Mouse (Mus musculus) thymus, adult 2 months (tissue): ENCODE measurements around the gene Bbs9. TPM values are rescaled to one million over a fixed set of nuclear protein-coding genes. Genes with fewer than 3 reads are reported as not detected.

ENCODE experiments used
- DNase-seq: peaks from one replicate; pipeline ENCODE4 v3.0.0; 2021
- H3K27ac ChIP-seq: fragments of 200-500 bp; 2 replicates; pipeline ENCODE4 v1.5.1; 2012; ENCODE audit warnings: low read length, control low read depth; ENCODE audit not compliant: control insufficient read depth, insufficient read depth
- H3K27me3 ChIP-seq: fragments of 200-500 bp; 2 replicates; pipeline ENCODE4 v1.6.1; 2012; ENCODE audit warnings: mild to moderate bottlenecking, low read length, moderate library complexity, mixed read lengths; ENCODE audit not compliant: control insufficient read depth, insufficient read depth
- H3K36me3 ChIP-seq: fragments of 200-500 bp; 2 replicates; pipeline ENCODE4 v1.6.1; 2012; ENCODE audit warnings: mild to moderate bottlenecking, low read length, moderate library complexity; ENCODE audit not compliant: control insufficient read depth, insufficient read depth
- H3K4me1 ChIP-seq: fragments of 200-500 bp; replicated peaks from 2 replicates; pipeline ENCODE4 v1.6.1; 2012; ENCODE audit warnings: low read length; ENCODE audit not compliant: control insufficient read depth, insufficient read depth
- H3K4me3 ChIP-seq: fragments of 200-500 bp; 2 replicates; pipeline ENCODE4 v1.5.1; 2012; ENCODE audit warnings: mild to moderate bottlenecking, low read length, control low read depth, moderate library complexity; ENCODE audit not compliant: control insufficient read depth, insufficient read depth
- CTCF ChIP-seq: fragments of 200-500 bp; IDR thresholded peaks from 2 replicates; pipeline ENCODE4 v1.5.1; 2012; ENCODE audit warnings: mild to moderate bottlenecking, control low read depth, low read length, moderate library complexity, borderline replicate concordance; ENCODE audit not compliant: control insufficient read depth, poor library complexity, insufficient read depth; ENCODE audit errors: extremely low read depth
- POLR2A ChIP-seq: fragments of 200-500 bp; IDR thresholded peaks from 2 replicates; pipeline ENCODE4 v1.6.1; 2012; ENCODE audit warnings: mild to moderate bottlenecking, low read length, control low read depth, moderate library complexity; ENCODE audit not compliant: control insufficient read depth, poor library complexity, insufficient read depth; ENCODE audit errors: extremely low read depth
- WGBS: fragments of 180-500 bp; shearing (Covaris S2); methylation state at CpG from one replicate; pipeline ENCODE4 v1.1.7; 2018; 5-methylcytosine and 5-hydroxymethylcytosine counted together
- polyA plus RNA-seq: library from polyadenylated mRNA; depleted of rRNA; stranded (reverse); fragments of >200 nt; gene quantifications from 2 replicates; pipeline ENCODE4 v1.2.3, GENCODE M21; 2012

The Bbs9 gene
- polyA plus RNA-seq, 1 experiment, result 21.4 TPM

GRCm38 (mm10) chr9:22505574-22505973, 30.1 kb downstream of the Bbs9 start:
- peaks cover 7% of the 10 kb centered on the region for H3K4me1 ChIP-seq
- no peaks in the 10 kb centered on the region for H3K27me3 ChIP-seq
- TF ChIP-seq CTCF (no peak), POLR2A (no peak)
- H3K36me3 ChIP-seq, result no peaks in the 10 kb centered on the region
- DNase-seq, result no peak
- 96% methylated on average over 2 of the region's 2 CpGs for WGBS
- H3K4me3 ChIP-seq, result no peak overlapping the region
- H3K27ac ChIP-seq, result no peak overlapping the region

- no peak for TF ChIP-seq CTCF
- no peak for TF ChIP-seq POLR2A
- no peak for DNase-seq
- Histone ChIP-seq H3K27me3 (no peaks in the 10 kb centered on the region), H3K4me3 (no peak overlapping the region), H3K36me3 (no peaks in the 10 kb centered on the region), H3K27ac (no peak overlapping the region), H3K4me1 (no peaks in the 10 kb centered on the region)
- WGBS, result 92% methylated on average over 4 of the region's 4 CpGs
Observed at GRCm38 (mm10) chr9:22515076-22515475, 39.6 kb downstream of the Bbs9 start.

DNA sequence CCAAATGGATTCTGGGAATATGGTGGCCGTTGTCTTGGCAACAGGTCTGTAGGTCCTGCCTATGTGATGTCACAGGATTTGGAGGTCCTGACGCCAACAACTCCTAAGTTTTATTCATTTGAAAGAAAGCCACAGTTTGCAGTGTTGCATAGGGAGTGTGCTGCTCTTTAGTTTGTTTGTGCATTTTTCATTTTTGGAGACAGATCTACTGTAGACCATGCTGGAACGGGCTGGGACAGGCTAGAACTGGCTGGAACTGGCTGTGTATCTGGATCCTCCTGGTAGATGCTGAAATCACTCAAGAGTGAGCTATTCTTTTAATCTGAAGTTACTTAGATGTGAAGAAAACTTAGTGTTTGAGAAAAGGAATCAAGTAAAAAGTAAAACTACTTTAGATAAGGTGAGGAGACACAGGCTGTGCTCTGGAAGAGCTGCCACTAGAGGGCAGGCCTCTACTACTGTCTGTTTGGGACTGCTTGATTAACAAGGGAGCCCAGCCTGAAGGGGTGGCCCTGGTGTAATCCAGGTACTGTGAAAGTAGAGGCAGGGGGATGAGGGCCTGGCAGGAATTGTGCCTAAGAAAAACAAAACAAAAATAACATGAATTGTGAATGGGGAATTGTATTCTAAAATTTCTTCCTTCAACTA, 43.0 kb downstream of the Bbs9 start:
- TF ChIP-seq POLR2A (no peak), CTCF (0 out of 2 replicates have a peak, but pooled peaks have one; percentile 22)
- no peak overlapping the region for H3K27ac ChIP-seq
- H3K36me3 ChIP-seq, result no peaks in the 10 kb centered on the region
- no peak overlapping the region for H3K4me3 ChIP-seq
- no peaks in the 10 kb centered on the region for H3K27me3 ChIP-seq
- 97% methylated on average over 3 of the region's 3 CpGs for WGBS
- peak; percentile 41 for DNase-seq
- no peaks in the 10 kb centered on the region for H3K4me1 ChIP-seq

- no peak overlapping the region for H3K27ac ChIP-seq
- no peaks in the 10 kb centered on the region for H3K4me1 ChIP-seq
- TF ChIP-seq CTCF (no peak), POLR2A (no peak)
- WGBS, result 100% methylated on average over 1 of the region's 1 CpGs
- H3K27me3 ChIP-seq, result no peaks in the 10 kb centered on the region
- no peak for DNase-seq
- H3K4me3 ChIP-seq, result no peak overlapping the region
- H3K36me3 ChIP-seq, result no peaks in the 10 kb centered on the region
Observed at GRCm38 (mm10) chr9:22523460-22523859, 47.9 kb downstream of the Bbs9 start.

GRCm38 (mm10) chr9:22530734-22531489, 55.4 kb downstream of the Bbs9 start:
- no peaks in the 10 kb centered on the region for H3K4me1 ChIP-seq
- DNase-seq, result no peak
- 91% methylated on average over 3 of the region's 3 CpGs for WGBS
- H3K36me3 ChIP-seq, result no peaks in the 10 kb centered on the region
- no peaks in the 10 kb centered on the region for H3K27me3 ChIP-seq
- TF ChIP-seq POLR2A (no peak), CTCF (no peak)
- no peak overlapping the region for H3K4me3 ChIP-seq
- H3K27ac ChIP-seq, result no peak overlapping the region

DNA sequence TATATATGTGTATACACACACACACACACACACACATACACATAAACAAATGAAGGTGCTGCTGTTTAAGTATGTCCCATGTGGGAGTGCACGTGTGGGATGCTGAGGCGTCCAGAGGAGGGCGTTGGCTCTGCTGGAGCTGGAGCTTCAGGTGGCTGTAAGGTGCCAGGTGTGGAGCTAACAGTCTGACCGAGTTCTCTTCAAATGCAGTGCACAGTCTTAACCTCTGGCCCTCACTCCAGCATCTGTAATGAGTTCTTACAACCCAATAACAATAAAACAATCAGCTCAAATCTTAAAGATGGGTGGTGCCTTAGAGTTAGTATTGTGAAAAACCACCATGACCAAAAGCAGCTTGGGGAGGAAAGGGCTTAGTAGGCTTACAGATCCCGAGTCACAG, 56.6 kb downstream of the Bbs9 start:
- no peaks in the 10 kb centered on the region for H3K27me3 ChIP-seq
- H3K36me3 ChIP-seq, result no peaks in the 10 kb centered on the region
- no peak for DNase-seq
- no peaks in the 10 kb centered on the region for H3K4me1 ChIP-seq
- H3K27ac ChIP-seq, result no peak overlapping the region
- 94% methylated on average over 5 of the region's 5 CpGs for WGBS
- H3K4me3 ChIP-seq, result no peak overlapping the region
- TF ChIP-seq CTCF, result no peak
- TF ChIP-seq POLR2A, result no peak
